Mouse (Mus musculus): ENCODE results near the gene Nudt5.
"Not testable (repeated sequence)": the region's sequence is repeated elsewhere in the genome, so short reads cannot be mapped to it uniquely, and the experiment has no call there.

The Nudt5 gene

GRCm38 (mm10) chr2:5844873-5845631, at the start of gene Nudt5, which contains the start of gene Cdc123:
Gene Nudt5 (plus strand): TSS chr2:5845019.
Gene Cdc123 (minus strand): TSS chr2:5845164.
- DNase-seq (ENCODE audit: inconsistent ontology term) = peak; percentile 90

GRCm38 (mm10) chr2:5797816-5798672, 46.8 kb upstream of the Nudt5 start:
- no peak for DNase-seq (ENCODE audit: inconsistent ontology term)

- DNase-seq (ENCODE audit: inconsistent ontology term) = no peak
These were observed 43.6 kb upstream of the Nudt5 start for GRCm38 (mm10) chr2:5801182-5801640.

GRCm38 (mm10) chr2:5801927-5802590, 42.8 kb upstream of the Nudt5 start:
- DNase-seq (ENCODE audit: inconsistent ontology term) = no peak

- no peak for DNase-seq (ENCODE audit: inconsistent ontology term)
These were observed 40.3 kb upstream of the Nudt5 start for GRCm38 (mm10) chr2:5804440-5805045.

- no peak for DNase-seq (ENCODE audit: inconsistent ontology term)
These were observed 39.6 kb upstream of the Nudt5 start for GRCm38 (mm10) chr2:5805228-5805627.

GRCm38 (mm10) chr2:5806201-5806600, 38.6 kb upstream of the Nudt5 start:
- not testable (repeated sequence) for DNase-seq (ENCODE audit: inconsistent ontology term)

- no peak for DNase-seq (ENCODE audit: inconsistent ontology term)
These were observed 34.6 kb upstream of the Nudt5 start for GRCm38 (mm10) chr2:5810036-5810718.

- DNase-seq (ENCODE audit: inconsistent ontology term) = no peak
These were observed 33.5 kb upstream of the Nudt5 start for GRCm38 (mm10) chr2:5811235-5811782.

GRCm38 (mm10) chr2:5821264-5821663, 23.6 kb upstream of the Nudt5 start:
- no peak for DNase-seq (ENCODE audit: inconsistent ontology term)

GRCm38 (mm10) chr2:5822449-5822848, 22.4 kb upstream of the Nudt5 start:
- DNase-seq (ENCODE audit: inconsistent ontology term) = no peak

GRCm38 (mm10) chr2:5824213-5824612, 20.6 kb upstream of the Nudt5 start:
- DNase-seq (ENCODE audit: inconsistent ontology term) = no peak

- DNase-seq (ENCODE audit: inconsistent ontology term) = no peak
These were observed 20.1 kb upstream of the Nudt5 start for GRCm38 (mm10) chr2:5824685-5825084.

- DNase-seq (ENCODE audit: inconsistent ontology term) = no peak
These were observed 19.4 kb upstream of the Nudt5 start for GRCm38 (mm10) chr2:5825265-5825913.

GRCm38 (mm10) chr2:5840815-5841214, 4.0 kb upstream of the Nudt5 start:
- DNase-seq (ENCODE audit: inconsistent ontology term) = no peak

GRCm38 (mm10) chr2:5844181-5844872, 492 bp upstream of the Nudt5 start:
- DNase-seq (ENCODE audit: inconsistent ontology term) = no peak

GRCm38 (mm10) chr2:5845826-5846225, 1.0 kb downstream of the Nudt5 start:
- peak; percentile 51 for DNase-seq (ENCODE audit: inconsistent ontology term)

GRCm38 (mm10) chr2:5851116-5851515, 6.3 kb downstream of the Nudt5 start:
- no peak for DNase-seq (ENCODE audit: inconsistent ontology term)

- no peak for DNase-seq (ENCODE audit: inconsistent ontology term)
These were observed 7.0 kb downstream of the Nudt5 start for GRCm38 (mm10) chr2:5851866-5852265.

- DNase-seq (ENCODE audit: inconsistent ontology term) = no peak
These were observed 18.0 kb downstream of the Nudt5 start, which contains the start of gene Gm13199 for GRCm38 (mm10) chr2:5862834-5863233. Gene Gm13199 (minus strand): TSS chr2:5862934.

Measured in Muller cell, postnatal 12 days (primary cell).